Mouse (Mus musculus): ENCODE measurements around the gene Fam78a.

DNA sequence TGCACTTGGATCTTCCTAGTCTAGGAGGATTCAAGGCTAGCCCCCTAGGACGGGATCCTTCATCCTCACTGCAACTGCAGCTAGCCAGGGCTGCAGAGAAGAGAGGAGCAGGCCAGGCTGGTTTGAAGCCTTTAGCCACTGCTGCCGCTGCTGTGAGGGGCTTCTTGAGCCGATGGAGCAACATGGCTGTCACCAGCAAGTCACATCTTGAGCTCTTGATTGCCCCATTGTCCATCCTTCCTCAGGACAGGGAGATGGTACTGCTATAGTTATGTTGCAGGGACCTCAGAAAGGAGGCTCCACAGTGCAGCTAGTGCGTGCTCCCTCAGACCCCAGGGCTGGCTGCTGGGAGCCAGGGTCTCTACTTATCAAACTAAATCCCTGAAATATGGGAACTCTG is 26.9 kb downstream of the Fam78a start:
- TF ChIP-seq CTCF (IDR thresholded peaks at IDR 0.05 in 2 of 3, conservative IDR thresholded peaks at IDR 0.05 in 1 of 3; ENCODE audit: control insufficient read depth in 1 of 3, insufficient read depth in 1 of 3, low read depth in 2 of 3, low read length in 3 of 3, poor library complexity in 1 of 3, severe bottlenecking in 1 of 3), result no peak
- no peak for TF ChIP-seq BHLHE40 (IDR thresholded peaks at IDR 0.05; ENCODE audit: borderline replicate concordance, low read depth, low read length)
- TF ChIP-seq MYC (IDR thresholded peaks at IDR 0.05; ENCODE audit: low read depth, low read length), result no peak
- no peak for TF ChIP-seq TCF12 (IDR thresholded peaks at IDR 0.05; ENCODE audit: low read depth, low read length)
- TF ChIP-seq EP300 (IDR thresholded peaks at IDR 0.05; ENCODE audit: low read depth in 1 of 2, low read length in 2 of 2), result no peak
- TF ChIP-seq ELF1 (IDR thresholded peaks at IDR 0.05; ENCODE audit: low read depth, low read length), result no peak
- no peak for TF ChIP-seq POLR2AphosphoS2 (IDR thresholded peaks at IDR 0.05; ENCODE audit: low read length)

All from MEL (cell line).